Mouse (Mus musculus) forebrain, embryonic 11.5 days (tissue): ENCODE data around the gene Ppp1r12a. TPM values are rescaled to one million over a fixed set of nuclear protein-coding genes. Genes with fewer than 3 reads are reported as not detected.

Experiments
- ATAC-seq: fragments of 200-750 bp; cut with Nextera tagmentation; replicated peaks from 2 replicates; pipeline ENCODE4 v1.8.0; 2017; ENCODE audit warnings: moderate TSS enrichment; ENCODE audit not compliant: low FRiP score
- DNase-seq: peaks from one replicate; pipeline ENCODE4 v3.0.0-alpha.2; 2017; ENCODE audit warnings: low spot score
- H3K27ac ChIP-seq: fragments of 300-500 bp; sonication (generic); 2 replicates; pipeline ENCODE4 v1.5.1; 2014; ENCODE audit warnings: low read depth, low read length
- H3K27me3 ChIP-seq: fragments of 300-500 bp; sonication (generic); 2 replicates; pipeline ENCODE4 v1.6.1; 2014; ENCODE audit warnings: mild to moderate bottlenecking, low read length, mixed read lengths; ENCODE audit not compliant: control insufficient read depth, insufficient read depth
- H3K36me3 ChIP-seq: fragments of 300-500 bp; sonication (generic); 2 replicates; pipeline ENCODE4 v1.6.1; 2014; ENCODE audit warnings: mild to moderate bottlenecking, low read length, moderate library complexity, mixed read lengths; ENCODE audit not compliant: control insufficient read depth, insufficient read depth
- H3K4me1 ChIP-seq: fragments of 300-500 bp; sonication (generic); replicated peaks from 2 replicates; pipeline ENCODE4 v1.6.1; 2014; ENCODE audit warnings: low read length, mixed read lengths; ENCODE audit not compliant: control insufficient read depth, insufficient read depth
- H3K4me2 ChIP-seq: fragments of 300-500 bp; sonication (generic); 2 replicates; pipeline ENCODE4 v1.6.1; 2014; ENCODE audit warnings: low read depth, mild to moderate bottlenecking, low read length, moderate library complexity, mixed read lengths; ENCODE audit not compliant: severe bottlenecking
- H3K4me3 ChIP-seq: fragments of 300-500 bp; sonication (generic); 2 replicates; pipeline ENCODE4 v1.5.1; 2014; ENCODE audit warnings: low read depth, low read length
- H3K9ac ChIP-seq: fragments of 300-500 bp; sonication (generic); 2 replicates; pipeline ENCODE4 v1.6.1; 2014; ENCODE audit warnings: low read length
- H3K9me3 ChIP-seq: fragments of 300-500 bp; sonication (generic); 2 replicates; pipeline ENCODE4 v1.6.1; 2016; ENCODE audit warnings: low read length, mixed read lengths; ENCODE audit not compliant: control insufficient read depth
- whole genome bisulfite sequencing: fragments of 180-500 bp; shearing (Covaris S2); extraction: QIAGEN DNeasy Blood & Tissue Kit; methylation state at CpG from one replicate; pipeline ENCODE4 v1.1.7; 2014; 5-methylcytosine and 5-hydroxymethylcytosine counted together
- polyA plus RNA-seq: library from polyadenylated mRNA; unstranded; fragments of >200 nt; fragmentation: Nextera tagmentation; extraction: Ambion mirVana; gene quantifications from 2 replicates; pipeline ENCODE4 v1.2.1, GENCODE M21; 2014

Gene Ppp1r12a
- polyA plus RNA-seq, 1 experiment from 2014 or later, result 80.7 TPM

GRCm38 (mm10) chr10:108155042-108155686 lies 6.8 kb upstream of the Ppp1r12a start:
- no peaks in the 10 kb centered on the region for H3K36me3 ChIP-seq
- H3K4me1 ChIP-seq, result no peaks in the 10 kb centered on the region
- DNase-seq (no peak), ATAC-seq (no peak)
- H3K9ac ChIP-seq, result no peak overlapping the region
- H3K27ac ChIP-seq, result no peak overlapping the region
- 78% methylated on average over 21 of the region's 21 CpGs for WGBS
- H3K9me3 ChIP-seq, result no peaks in the 10 kb centered on the region; the same call in 1 of the 2 replicates
- no peak overlapping the region for H3K4me2 ChIP-seq
- no peak overlapping the region for H3K4me3 ChIP-seq
- H3K27me3 ChIP-seq, result no peaks in the 10 kb centered on the region

DNA sequence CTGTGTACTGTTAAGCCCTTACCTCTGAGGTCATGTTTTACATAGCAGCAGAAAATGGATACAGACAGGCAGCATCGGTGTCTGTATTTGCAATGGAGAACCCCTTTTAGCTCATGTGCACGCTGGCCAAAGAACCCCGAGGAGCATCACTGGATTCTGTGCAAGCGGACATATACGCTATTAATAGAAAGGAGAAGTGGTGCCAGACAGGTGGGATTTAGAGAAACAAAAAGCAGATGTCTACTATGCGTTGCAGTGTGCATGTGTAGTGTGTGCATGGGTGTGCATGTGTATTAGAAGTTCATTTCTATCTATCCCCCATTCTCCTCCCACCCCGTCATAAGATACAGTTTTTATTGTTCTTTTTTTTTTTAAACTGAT lies 6.3 kb upstream of the Ppp1r12a start:
- Histone ChIP-seq H3K9ac (no peak overlapping the region), H3K27ac (no peak overlapping the region), H3K4me3 (no peak overlapping the region), H3K9me3 (no peaks in the 10 kb centered on the region; the same call in 1 of the 2 replicates), H3K4me1 (no peaks in the 10 kb centered on the region), H3K36me3 (no peaks in the 10 kb centered on the region), H3K27me3 (no peaks in the 10 kb centered on the region), H3K4me2 (no peak overlapping the region)
- ATAC-seq, result no peak
- 94% methylated on average over 7 of the region's 7 CpGs for WGBS
- DNase-seq, result no peak

GRCm38 (mm10) chr10:108156128-108156527 lies 5.9 kb upstream of the Ppp1r12a start:
- Histone ChIP-seq H3K4me2 (no peak overlapping the region), H3K9me3 (no peaks in the 10 kb centered on the region; the same call in 1 of the 2 replicates), H3K36me3 (no peaks in the 10 kb centered on the region), H3K4me1 (no peaks in the 10 kb centered on the region), H3K9ac (no peak overlapping the region), H3K4me3 (no peak overlapping the region), H3K27ac (no peak overlapping the region), H3K27me3 (no peaks in the 10 kb centered on the region)
- no peak for DNase-seq
- ATAC-seq, result no peak
- WGBS, result 91% methylated on average over 3 of the region's 3 CpGs

DNA sequence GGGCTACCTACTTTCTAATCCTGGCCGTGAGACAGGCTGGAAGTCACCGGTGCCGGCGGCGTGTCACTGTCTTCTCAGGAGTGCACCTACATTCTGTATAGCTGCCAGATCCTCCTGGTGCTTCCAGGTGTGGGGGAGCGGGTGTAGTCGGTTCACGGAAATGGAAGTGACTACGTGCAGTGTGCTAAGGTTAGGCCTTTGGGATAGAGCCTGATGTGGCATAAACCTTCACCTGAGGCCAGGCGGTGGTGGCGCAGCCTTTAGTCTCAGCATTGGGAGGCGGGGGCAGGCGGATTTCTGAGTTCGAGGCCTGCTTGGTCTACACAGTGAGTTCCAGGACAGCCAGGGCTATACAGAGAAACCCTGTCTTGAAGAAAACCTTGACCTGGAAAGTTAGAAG lies 3.0 kb upstream of the Ppp1r12a start:
- Histone ChIP-seq H3K4me3 (no peak overlapping the region), H3K36me3 (no peaks in the 10 kb centered on the region), H3K9me3 (no peaks in the 10 kb centered on the region), H3K27me3 (no peaks in the 10 kb centered on the region), H3K4me1 (no peaks in the 10 kb centered on the region), H3K9ac (no peak overlapping the region), H3K27ac (no peak overlapping the region), H3K4me2 (no peak overlapping the region)
- WGBS, result 91% methylated on average over 14 of the region's 14 CpGs
- no peak for DNase-seq
- no peak for ATAC-seq

DNA sequence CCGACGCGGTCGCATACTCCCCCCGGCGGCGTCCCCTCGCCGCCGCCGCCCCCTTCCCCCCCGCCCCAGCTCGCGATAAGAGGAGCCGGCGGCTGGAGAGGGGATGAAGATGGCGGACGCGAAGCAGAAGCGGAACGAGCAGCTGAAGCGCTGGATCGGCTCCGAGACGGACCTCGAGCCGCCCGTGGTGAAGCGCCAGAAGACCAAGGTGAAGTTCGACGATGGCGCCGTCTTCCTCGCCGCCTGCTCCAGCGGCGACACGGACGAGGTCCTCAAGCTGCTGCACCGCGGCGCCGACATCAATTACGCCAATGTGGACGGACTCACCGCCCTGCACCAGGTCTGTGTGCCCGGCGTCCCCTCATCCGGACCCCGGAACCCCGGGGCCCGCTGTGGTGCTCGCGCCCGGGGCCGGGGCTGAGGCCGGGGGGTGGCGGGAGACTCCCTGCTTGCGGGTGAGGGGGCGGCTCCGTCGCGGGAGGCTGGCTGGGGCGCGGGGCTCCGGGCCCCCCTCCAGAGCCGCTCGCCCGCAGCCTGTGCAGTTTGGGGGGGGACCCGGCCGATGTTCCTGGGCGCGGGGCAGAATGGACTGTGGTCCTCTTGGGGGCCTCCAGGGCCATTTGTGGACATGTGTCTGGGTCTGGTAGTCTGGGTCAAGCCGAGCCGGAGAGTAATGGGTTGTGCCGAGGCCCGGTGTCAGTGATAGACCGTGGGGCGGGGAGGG lies 466 bp downstream of the Ppp1r12a start:
- peak overlapping the region; percentile 98 for H3K9ac ChIP-seq
- H3K4me3 ChIP-seq, result peak overlapping the region; percentile 99
- H3K4me1 ChIP-seq, result peaks cover 5% of the 10 kb centered on the region
- H3K36me3 ChIP-seq, result no peaks in the 10 kb centered on the region
- ATAC-seq (peak; percentile 67), DNase-seq (peak; percentile 76)
- H3K27ac ChIP-seq, result peak overlapping the region; percentile 98
- no peaks in the 10 kb centered on the region for H3K9me3 ChIP-seq
- H3K27me3 ChIP-seq, result no peaks in the 10 kb centered on the region
- WGBS, result under 1% methylated on average over 63 of the region's 79 CpGs
- H3K4me2 ChIP-seq, result peak overlapping the region; percentile 74

GRCm38 (mm10) chr10:108163021-108163410 lies 1.0 kb downstream of the Ppp1r12a start:
- under 1% methylated on average over 12 of the region's 12 CpGs for WGBS
- H3K4me3 ChIP-seq, result peak overlapping the region; percentile 99
- H3K4me1 ChIP-seq, result peaks cover 5% of the 10 kb centered on the region
- ATAC-seq, result no peak
- DNase-seq, result no peak
- peak overlapping the region; percentile 98 for H3K27ac ChIP-seq
- H3K9me3 ChIP-seq, result no peaks in the 10 kb centered on the region
- H3K36me3 ChIP-seq, result no peaks in the 10 kb centered on the region
- H3K9ac ChIP-seq, result peak overlapping the region; percentile 98
- H3K4me2 ChIP-seq, result peak overlapping the region; percentile 74
- H3K27me3 ChIP-seq, result no peaks in the 10 kb centered on the region

- H3K9ac ChIP-seq, result peak overlapping the region; percentile 98
- no peaks in the 10 kb centered on the region for H3K27me3 ChIP-seq
- no peak for ATAC-seq
- H3K27ac ChIP-seq, result no peak overlapping the region; the same call in 1 of the 2 replicates
- peak overlapping the region; percentile 74 for H3K4me2 ChIP-seq
- H3K4me3 ChIP-seq, result peak overlapping the region; percentile 99
- no peaks in the 10 kb centered on the region for H3K36me3 ChIP-seq
- peaks cover 5% of the 10 kb centered on the region for H3K4me1 ChIP-seq
- WGBS, result 43% methylated on average over 3 of the region's 3 CpGs
- no peak for DNase-seq
- no peaks in the 10 kb centered on the region for H3K9me3 ChIP-seq
Measured at GRCm38 (mm10) chr10:108163451-108163850, 1.5 kb downstream of the Ppp1r12a start.

GRCm38 (mm10) chr10:108167823-108168222 lies 5.8 kb downstream of the Ppp1r12a start:
- Histone ChIP-seq H3K36me3 (no peaks in the 10 kb centered on the region), H3K4me1 (peaks cover 5% of the 10 kb centered on the region), H3K4me3 (no peak overlapping the region), H3K27ac (no peak overlapping the region), H3K4me2 (no peak overlapping the region), H3K9ac (no peak overlapping the region), H3K27me3 (no peaks in the 10 kb centered on the region), H3K9me3 (no peaks in the 10 kb centered on the region)
- ATAC-seq, result no peak
- WGBS, result 95% methylated on average over 5 of the region's 5 CpGs
- no peak for DNase-seq
